Mouse (Mus musculus): ENCODE data around the gene Myl10. TPM values are rescaled to one million over a fixed set of nuclear protein-coding genes. Genes with fewer than 3 reads are reported as not detected.

Gene Myl10
- polyA plus RNA-seq (2012; rRNA removed), result not detected in 2 replicates

GRCm38 (mm10) chr5:136692784-136693183, at the start of gene Myl10:
Gene Myl10, plus strand, starts transcription at chr5:136693146.

Other genes starting within 250 kb of the Myl10 start
- gene Cux1, start 125.7 kb upstream of the Myl10 start, polyA plus RNA-seq (2012; rRNA removed), result 58.1 and 68.3 TPM in 2 replicates
- gene Col26a1, start 190.1 kb downstream of the Myl10 start, polyA plus RNA-seq (2012; rRNA removed), result 45.7 and 106 TPM in 2 replicates
- 53.9 and 61.0 TPM in 2 replicates for gene Ift22, start 215.0 kb downstream of the Myl10 start, polyA plus RNA-seq (2012; rRNA removed)

All from central nervous system, embryonic 14 days (tissue).